Mouse (Mus musculus) frontal cortex, postnatal 14 days (tissue): ENCODE measurements around the gene Igsf10.
A peak's percentile ranks its signal among the peaks of the same experiment; 100 is the strongest.
"Not testable (repeated sequence)": the region's sequence is repeated elsewhere in the genome, so short reads cannot be mapped to it uniquely, and the experiment has no call there.

Source experiments
- DNase-seq, 2 experiments: peaks; one replicate each; pipeline ENCODE4 v3.0.0; 2022; ENCODE audit warnings: low spot score in 2 of 2

Gene Igsf10

GRCm38 (mm10) chr3:59344065-59344905 lies at the start of gene Igsf10:
Gene Igsf10, minus strand, starts transcription at chr3:59344394.
- peak in 1 of 2 experiments; percentile 35 for DNase-seq

- no peak for DNase-seq
Measured at GRCm38 (mm10) chr3:59385553-59385952, 41.4 kb upstream of the Igsf10 start.

GRCm38 (mm10) chr3:59385000-59385399 lies 40.8 kb upstream of the Igsf10 start:
- no peak for DNase-seq

GRCm38 (mm10) chr3:59384321-59384720 lies 40.1 kb upstream of the Igsf10 start:
- no peak for DNase-seq

GRCm38 (mm10) chr3:59378791-59379190 lies 34.6 kb upstream of the Igsf10 start:
- DNase-seq = not testable (repeated sequence)

- DNase-seq = no peak
Measured at GRCm38 (mm10) chr3:59361895-59362294, 17.7 kb upstream of the Igsf10 start.

- no peak for DNase-seq
Measured at GRCm38 (mm10) chr3:59360102-59360501, 15.9 kb upstream of the Igsf10 start.

GRCm38 (mm10) chr3:59354156-59354555 lies 10.0 kb upstream of the Igsf10 start:
- no peak for DNase-seq

- DNase-seq = no peak
Measured at GRCm38 (mm10) chr3:59351768-59352167, 7.6 kb upstream of the Igsf10 start.

- no peak for DNase-seq
Measured at GRCm38 (mm10) chr3:59343026-59343425, 1.2 kb downstream of the Igsf10 start.

GRCm38 (mm10) chr3:59341647-59342427 lies 2.4 kb downstream of the Igsf10 start:
- DNase-seq = no peak

- DNase-seq = no peak
Measured at GRCm38 (mm10) chr3:59328526-59328925, 15.7 kb downstream of the Igsf10 start.

- DNase-seq = peak in 1 of 2 experiments; percentile 54
Measured at GRCm38 (mm10) chr3:59321278-59321876, 22.8 kb downstream of the Igsf10 start.

- DNase-seq = no peak
Measured at GRCm38 (mm10) chr3:59316077-59316476, 28.1 kb downstream of the Igsf10 start.

- DNase-seq = no peak
Measured at GRCm38 (mm10) chr3:59312610-59313009, 31.6 kb downstream of the Igsf10 start.

GRCm38 (mm10) chr3:59305518-59305917 lies 38.7 kb downstream of the Igsf10 start:
- no peak for DNase-seq

- no peak for DNase-seq
Measured at GRCm38 (mm10) chr3:59304944-59305343, 39.2 kb downstream of the Igsf10 start.

GRCm38 (mm10) chr3:59297653-59298052 lies 46.5 kb downstream of the Igsf10 start:
- no peak for DNase-seq

- no peak for DNase-seq
Measured at GRCm38 (mm10) chr3:59296563-59297130, 47.5 kb downstream of the Igsf10 start.

GRCm38 (mm10) chr3:59295699-59296562 lies 48.3 kb downstream of the Igsf10 start:
- DNase-seq = no peak
